Mouse (Mus musculus) erythroblast, embryonic 14.5 days (primary cell): ENCODE results near the gene Psmc3. TPM values are rescaled to one million over a fixed set of nuclear protein-coding genes. Genes with fewer than 3 reads are reported as not detected.

Source experiments
- H3K27me3 ChIP-seq: 2 replicates; pipeline ENCODE4 v1.6.1; 2012; ENCODE audit warnings: inconsistent platforms; ENCODE audit not compliant: control insufficient read depth
- H3K36me3 ChIP-seq: 2 replicates; pipeline ENCODE4 v1.6.1; 2012; ENCODE audit warnings: mild to moderate bottlenecking, inconsistent platforms; ENCODE audit not compliant: control insufficient read depth
- H3K4me1 ChIP-seq: 2 replicates; pipeline ENCODE4 v1.6.1; 2012; ENCODE audit warnings: inconsistent platforms; ENCODE audit not compliant: control insufficient read depth
- H3K4me3 ChIP-seq: replicated peaks from 2 replicates; pipeline ENCODE3; 2012; ENCODE audit warnings: moderate library complexity, mild to moderate bottlenecking, inconsistent platforms
- H3K9me3 ChIP-seq: 2 replicates; pipeline ENCODE4 v1.6.1; 2012; ENCODE audit warnings: low read length, inconsistent platforms, mixed read lengths; ENCODE audit not compliant: control insufficient read depth
- GATA1 ChIP-seq: IDR thresholded peaks from 2 replicates; pipeline ENCODE4 v1.6.1; 2012; ENCODE audit warnings: low read length, inconsistent platforms, mixed read lengths
- TAL1 ChIP-seq: IDR thresholded peaks from 3 replicates; pipeline ENCODE4 v1.6.1; 2012; ENCODE audit warnings: low read length, inconsistent platforms, mixed read lengths
- polyA plus RNA-seq: library from polyadenylated mRNA; stranded (reverse); fragments of >175 nt; gene quantifications from 2 replicates; pipeline ENCODE4 v1.2.3, GENCODE M21; 2012

Psmc3 gene
- polyA plus RNA-seq, 1 experiment, result 22.2 TPM

DNA sequence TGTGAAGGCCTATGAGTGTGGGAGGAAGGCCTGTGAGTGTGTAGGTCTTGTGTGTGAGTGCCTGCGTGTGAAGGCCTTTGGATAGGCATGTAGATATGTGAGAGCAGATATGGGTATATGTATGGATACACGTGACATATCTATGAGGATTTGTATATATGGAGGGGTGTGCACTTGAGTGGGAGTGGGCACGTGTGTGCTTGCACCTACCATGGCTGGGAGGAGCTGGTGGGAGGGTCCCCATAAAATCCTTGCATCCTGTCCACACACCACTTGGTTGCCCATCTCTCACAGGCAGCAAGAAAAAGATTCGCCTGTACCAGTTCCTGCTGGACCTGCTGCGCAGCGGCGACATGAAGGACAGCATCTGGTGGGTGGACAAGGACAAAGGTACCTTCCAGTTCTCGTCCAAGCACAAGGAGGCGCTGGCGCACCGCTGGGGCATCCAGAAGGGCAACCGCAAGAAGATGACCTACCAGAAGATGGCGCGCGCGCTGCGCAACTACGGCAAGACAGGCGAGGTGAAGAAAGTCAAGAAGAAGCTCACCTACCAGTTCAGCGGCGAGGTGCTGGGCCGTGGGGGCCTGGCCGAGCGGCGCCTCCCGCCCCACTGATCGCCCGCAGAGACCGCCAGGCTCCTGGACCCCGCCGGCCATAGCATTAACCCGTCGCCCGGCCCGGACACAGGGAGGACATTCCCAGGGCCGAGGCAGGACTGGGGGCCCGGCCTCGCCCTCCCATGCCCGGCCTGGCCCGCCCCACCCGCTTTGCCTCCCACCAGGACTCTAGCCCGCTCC is 61.2 kb downstream of the Psmc3 start:
- Histone ChIP-seq H3K4me1 (peaks cover 38% of the 10 kb centered on the region), H3K4me3 (peak overlapping the region; percentile 8), H3K27me3 (no peaks in the 10 kb centered on the region), H3K36me3 (no peaks in the 10 kb centered on the region), H3K9me3 (no peaks in the 10 kb centered on the region)
- TF ChIP-seq TAL1 (no peak), GATA1 (no peak)

DNA sequence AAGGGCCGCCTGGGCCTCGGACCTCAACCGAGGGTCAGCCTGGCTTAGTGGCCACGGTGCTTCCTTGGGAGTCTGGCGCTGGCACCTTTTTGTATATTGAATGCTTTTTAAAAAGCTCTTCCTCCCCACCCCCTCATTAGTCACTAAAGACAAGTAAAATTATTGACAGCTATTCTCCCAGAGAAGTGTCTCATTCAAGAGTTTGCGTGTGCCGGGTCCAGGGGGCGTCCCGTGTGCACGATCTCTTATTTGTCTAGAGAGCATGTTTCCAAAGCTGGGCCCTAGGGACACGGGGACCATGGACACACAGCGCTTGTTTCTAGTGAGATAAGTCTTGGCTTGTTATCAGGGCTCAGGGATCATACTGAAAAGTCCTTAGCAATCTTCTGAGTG is 61.8 kb downstream of the Psmc3 start:
- H3K27me3 ChIP-seq, result no peaks in the 10 kb centered on the region
- H3K4me3 ChIP-seq, result no peak overlapping the region
- no peaks in the 10 kb centered on the region for H3K36me3 ChIP-seq
- no peaks in the 10 kb centered on the region for H3K9me3 ChIP-seq
- no peak for TF ChIP-seq TAL1
- TF ChIP-seq GATA1, result no peak
- peaks cover 38% of the 10 kb centered on the region for H3K4me1 ChIP-seq

Other genes starting within 250 kb of the Psmc3 start
- gene Mtch2, start 206.9 kb upstream of the Psmc3 start, polyA plus RNA-seq, result 1.8 and 1.9 TPM in 2 replicates
- 3.9 and 5.9 TPM in 2 replicates for gene C1qtnf4, start 168.1 kb upstream of the Psmc3 start, polyA plus RNA-seq
- 0.30 and 0.53 TPM in 2 replicates for gene Kbtbd4, start 149.3 kb upstream of the Psmc3 start, polyA plus RNA-seq
- 9.7 and 11.4 TPM in 2 replicates for gene Ndufs3, start 149.2 kb upstream of the Psmc3 start, polyA plus RNA-seq
- 5.1 and 6.5 TPM in 2 replicates for gene Celf1, start 113.6 kb upstream of the Psmc3 start, polyA plus RNA-seq
- 0.09 TPM in 1 of 2 replicates, not detected in the other for gene Rapsn, start 18.4 kb upstream of the Psmc3 start, polyA plus RNA-seq
- 1.4 and 2.0 TPM in 2 replicates for gene Slc39a13, start 16.4 kb downstream of the Psmc3 start, polyA plus RNA-seq
- gene Spi1, start 28.4 kb downstream of the Psmc3 start, polyA plus RNA-seq, result 0.76 and 0.83 TPM in 2 replicates
- gene Mybpc3, start 64.1 kb downstream of the Psmc3 start, polyA plus RNA-seq, result 0.01 TPM in 1 of 2 replicates, not detected in the other
- gene Madd, start 129.8 kb downstream of the Psmc3 start, polyA plus RNA-seq, result 0.56 and 0.60 TPM in 2 replicates
- gene Nr1h3, start 148.8 kb downstream of the Psmc3 start, polyA plus RNA-seq, result 0.18 and 0.50 TPM in 2 replicates
- gene Acp2, start 148.9 kb downstream of the Psmc3 start, polyA plus RNA-seq, result 0.16 and 0.23 TPM in 2 replicates
- 0.05 and 0.06 TPM in 2 replicates for gene Ddb2, start 183.0 kb downstream of the Psmc3 start, polyA plus RNA-seq
- gene Pacsin3, start 201.9 kb downstream of the Psmc3 start, polyA plus RNA-seq, result 0.20 TPM in 1 of 2 replicates, not detected in the other
- gene Arfgap2, start 211.0 kb downstream of the Psmc3 start, polyA plus RNA-seq, result 3.5 and 3.7 TPM in 2 replicates